Mouse (Mus musculus): ENCODE results near the gene Jaml. TPM values are rescaled to one million over a fixed set of nuclear protein-coding genes. Genes with fewer than 3 reads are reported as not detected.

The Jaml gene
- 0.42 TPM for polyA plus RNA-seq (2014; fragmentation: Illumina TruSeq; extraction: RNeasy Lipid Tissue Mini Kit (QIAGEN cat#74804); ENCODE audit: low read depth, low replicate concordance)

DNA sequence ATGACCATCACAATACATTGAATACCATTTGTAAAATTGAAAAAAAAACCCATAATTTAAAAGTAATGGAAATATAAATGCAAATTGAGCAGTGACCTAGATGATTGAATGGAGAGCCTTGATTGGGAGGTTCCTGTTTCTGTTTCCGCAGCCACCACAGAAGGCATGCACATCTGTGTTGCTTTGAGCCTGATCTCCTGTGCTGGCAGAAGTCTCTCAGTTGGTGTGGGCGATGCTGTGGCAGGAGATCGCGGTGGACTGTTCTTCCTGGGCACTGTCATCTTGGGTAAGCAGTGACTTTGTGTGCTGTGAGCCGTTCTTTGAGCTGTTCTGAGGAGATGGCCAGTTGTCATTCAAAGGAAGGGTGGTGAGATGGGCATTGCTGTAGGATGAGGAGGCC lies at the start of gene Jaml:
Gene Jaml (plus strand): TSS at position 173 of the 400 bp plus-strand sequence.

DNA sequence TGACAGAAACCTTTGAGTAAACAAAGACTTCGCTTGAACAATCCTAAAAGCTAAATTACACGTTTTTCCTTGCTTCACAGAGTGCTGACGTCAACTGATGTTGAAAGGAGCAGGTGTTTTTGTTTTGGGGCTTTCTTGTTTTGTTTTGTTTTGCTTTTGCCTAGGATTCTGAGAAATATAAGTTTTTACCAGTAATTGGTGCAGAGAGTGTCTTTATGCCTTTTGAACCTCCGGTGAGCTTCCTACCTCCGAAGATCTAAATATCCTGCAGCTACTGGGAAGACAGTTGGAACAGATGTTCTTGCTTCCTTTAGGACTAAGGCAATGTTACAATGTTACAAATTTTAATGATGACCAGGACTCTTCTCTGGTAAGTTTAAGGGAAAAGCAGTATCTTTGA lies 39.5 kb upstream of the Jaml start, which contains the start of gene Mpzl2:
Gene Mpzl2 (plus strand): TSS at position 301 of the 400 bp plus-strand sequence.

DNA sequence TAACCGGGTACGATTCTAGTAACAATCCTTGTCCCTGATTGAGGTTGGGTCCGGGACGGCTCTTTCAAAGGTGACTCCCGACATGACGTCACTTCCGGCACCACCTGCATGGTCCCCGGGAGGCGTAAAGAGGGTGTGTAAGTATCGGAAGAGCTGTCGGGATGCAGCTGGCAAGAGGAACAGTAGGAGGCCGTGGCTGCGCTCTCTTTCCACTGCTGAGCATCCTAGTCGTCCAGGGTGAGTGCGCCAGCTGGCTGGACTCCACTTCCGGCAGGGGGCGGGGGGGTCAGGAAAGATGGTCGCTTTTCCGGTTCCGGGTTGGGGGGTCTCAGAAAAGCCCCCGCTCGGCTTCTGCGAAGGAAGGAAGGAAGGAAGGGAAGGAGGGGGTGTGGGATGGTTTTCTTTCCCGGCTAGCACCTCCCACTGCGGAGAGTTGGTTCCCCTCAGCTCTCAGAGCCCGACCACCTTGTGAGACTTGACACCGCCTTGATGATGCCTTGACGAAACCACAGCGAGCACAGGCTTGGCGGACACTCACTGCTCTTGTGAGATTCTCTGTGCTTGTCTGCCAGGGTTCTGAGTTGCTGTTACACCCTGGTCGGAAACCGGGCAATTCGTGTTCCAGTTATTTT lies 23.8 kb upstream of the Jaml start, which contains the start of gene Mpzl3:
Gene Mpzl3 (plus strand): TSS at position 105 of the 632 bp plus-strand sequence.

GRCm38 (mm10) chr9:45117741-45118431 lies 38.9 kb downstream of the Jaml start, which contains the start of gene Scn2b:
Gene Scn2b (plus strand): TSS chr9:45117782.

DNA sequence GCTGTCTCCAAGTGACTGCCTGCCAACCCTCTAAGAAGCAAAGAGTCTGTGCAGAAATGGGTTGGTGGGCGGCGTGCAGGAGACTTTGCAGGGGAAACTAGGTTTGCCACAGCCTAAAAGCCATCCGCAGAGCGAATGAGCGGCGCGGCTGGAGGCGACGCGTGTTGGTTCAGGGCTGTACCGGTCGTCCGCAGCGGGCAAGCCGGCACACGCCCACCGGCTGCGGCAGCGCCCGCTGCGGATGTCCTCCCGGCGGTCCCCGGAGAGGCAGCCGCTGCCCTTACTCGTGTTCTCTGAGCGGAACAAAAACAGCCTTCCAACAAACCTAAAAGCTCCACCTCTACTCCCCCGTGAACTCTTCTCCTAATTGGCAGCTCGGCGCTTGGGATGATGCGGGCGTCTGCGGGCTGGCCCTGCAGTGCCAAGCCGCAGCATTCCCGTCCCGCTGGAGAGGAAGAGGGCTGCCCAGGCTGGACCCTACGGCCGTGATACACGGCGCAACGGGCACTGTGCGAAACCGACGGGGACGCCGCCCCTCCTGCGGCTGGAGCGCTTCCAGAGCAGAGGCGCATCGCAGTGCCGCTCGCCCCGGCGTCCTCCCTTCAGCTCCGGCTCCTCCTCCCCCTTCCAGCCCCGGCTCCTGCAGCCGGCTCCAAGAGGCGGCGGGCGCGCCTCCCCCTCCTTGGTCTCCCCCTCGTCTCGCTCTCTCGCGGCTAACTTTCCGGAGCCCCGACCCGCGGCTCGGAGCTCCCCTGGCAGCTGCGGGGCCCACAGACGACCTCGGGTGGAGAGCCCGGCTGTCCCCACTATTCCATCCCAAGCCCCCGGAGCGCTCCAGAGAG lies 59.4 kb downstream of the Jaml start, which contains the start of gene Scn4b:
Gene Scn4b (plus strand): TSS at position 205 of the 842 bp plus-strand sequence.

Other genes with a start within 250 kb of the Jaml start
- gene Kmt2a, start 197.9 kb upstream of the Jaml start, polyA plus RNA-seq (2014; fragmentation: Illumina TruSeq; extraction: RNeasy Lipid Tissue Mini Kit (QIAGEN cat#74804); ENCODE audit: low read depth, low replicate concordance) = 13.0 TPM
- 2,238 TPM for gene Atp5l, start 158.4 kb upstream of the Jaml start, polyA plus RNA-seq (2014; fragmentation: Illumina TruSeq; extraction: RNeasy Lipid Tissue Mini Kit (QIAGEN cat#74804); ENCODE audit: low read depth, low replicate concordance)
- 25.2 TPM for gene Ube4a, start 113.6 kb upstream of the Jaml start, polyA plus RNA-seq (2014; fragmentation: Illumina TruSeq; extraction: RNeasy Lipid Tissue Mini Kit (QIAGEN cat#74804); ENCODE audit: low read depth, low replicate concordance)
- not detected for gene Cd3g, start 98.8 kb upstream of the Jaml start, polyA plus RNA-seq (2014; fragmentation: Illumina TruSeq; extraction: RNeasy Lipid Tissue Mini Kit (QIAGEN cat#74804); ENCODE audit: low read depth, low replicate concordance)
- 0.29 TPM for gene Cd3d, start 97.4 kb upstream of the Jaml start, polyA plus RNA-seq (2014; fragmentation: Illumina TruSeq; extraction: RNeasy Lipid Tissue Mini Kit (QIAGEN cat#74804); ENCODE audit: low read depth, low replicate concordance)
- gene Cd3e, start 69.6 kb upstream of the Jaml start, polyA plus RNA-seq (2014; fragmentation: Illumina TruSeq; extraction: RNeasy Lipid Tissue Mini Kit (QIAGEN cat#74804); ENCODE audit: low read depth, low replicate concordance) = not detected
- 0.63 TPM for gene Mpzl2, start 39.4 kb upstream of the Jaml start, polyA plus RNA-seq (2014; fragmentation: Illumina TruSeq; extraction: RNeasy Lipid Tissue Mini Kit (QIAGEN cat#74804); ENCODE audit: low read depth, low replicate concordance)
- 2.0 TPM for gene Mpzl3, start 24.0 kb upstream of the Jaml start, polyA plus RNA-seq (2014; fragmentation: Illumina TruSeq; extraction: RNeasy Lipid Tissue Mini Kit (QIAGEN cat#74804); ENCODE audit: low read depth, low replicate concordance)
- gene Scn2b, start 38.6 kb downstream of the Jaml start, polyA plus RNA-seq (2014; fragmentation: Illumina TruSeq; extraction: RNeasy Lipid Tissue Mini Kit (QIAGEN cat#74804); ENCODE audit: low read depth, low replicate concordance) = 0.24 TPM
- 13.2 TPM for gene Scn4b, start 59.2 kb downstream of the Jaml start, polyA plus RNA-seq (2014; fragmentation: Illumina TruSeq; extraction: RNeasy Lipid Tissue Mini Kit (QIAGEN cat#74804); ENCODE audit: low read depth, low replicate concordance)
- gene BC049352, start 102.8 kb downstream of the Jaml start, polyA plus RNA-seq (2014; fragmentation: Illumina TruSeq; extraction: RNeasy Lipid Tissue Mini Kit (QIAGEN cat#74804); ENCODE audit: low read depth, low replicate concordance) = not detected
- gene Tmprss4, start 124.9 kb downstream of the Jaml start, polyA plus RNA-seq (2014; fragmentation: Illumina TruSeq; extraction: RNeasy Lipid Tissue Mini Kit (QIAGEN cat#74804); ENCODE audit: low read depth, low replicate concordance) = not detected
- 2.6 TPM for gene Il10ra, start 190.0 kb downstream of the Jaml start, polyA plus RNA-seq (2014; fragmentation: Illumina TruSeq; extraction: RNeasy Lipid Tissue Mini Kit (QIAGEN cat#74804); ENCODE audit: low read depth, low replicate concordance)
- gene Tmprss13, start 239.9 kb downstream of the Jaml start, polyA plus RNA-seq (2014; fragmentation: Illumina TruSeq; extraction: RNeasy Lipid Tissue Mini Kit (QIAGEN cat#74804); ENCODE audit: low read depth, low replicate concordance) = 1.9 TPM